Mouse (Mus musculus) natural killer cell, adult 2 months (primary cell): Measurements from ENCODE around the gene Hpf1.

Experiments used
- DNase-seq, 2 experiments: peaks; one replicate each; pipeline ENCODE4 v3.0.0; 2022; ENCODE audit warnings: low spot score in 2 of 2

Gene Hpf1

GRCm38 (mm10) chr8:60895878-60896277 is 5.7 kb downstream of the Hpf1 start:
- no peak for DNase-seq

- no peak for DNase-seq
These were observed 9.9 kb downstream of the Hpf1 start for GRCm38 (mm10) chr8:60900147-60900546.

DNA sequence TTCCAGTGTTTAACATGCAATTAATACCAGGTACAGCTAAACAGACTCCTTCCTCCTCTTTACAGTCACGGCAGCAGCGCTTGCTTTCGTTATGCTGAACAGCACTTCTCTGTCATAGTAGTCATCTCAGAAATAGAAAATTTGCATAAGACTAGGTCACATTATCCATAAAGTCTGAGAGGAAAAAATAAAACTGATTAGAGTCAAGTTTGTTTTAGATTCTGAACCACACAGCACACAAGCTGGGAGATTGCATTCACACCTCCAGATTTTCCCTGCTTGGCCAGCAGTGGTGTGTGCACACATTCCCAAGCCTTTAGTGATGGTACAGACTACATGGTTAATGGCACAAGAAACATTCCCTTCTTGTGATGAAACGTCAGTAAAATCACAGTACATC is 21.9 kb downstream of the Hpf1 start:
- DNase-seq, result no peak

DNA sequence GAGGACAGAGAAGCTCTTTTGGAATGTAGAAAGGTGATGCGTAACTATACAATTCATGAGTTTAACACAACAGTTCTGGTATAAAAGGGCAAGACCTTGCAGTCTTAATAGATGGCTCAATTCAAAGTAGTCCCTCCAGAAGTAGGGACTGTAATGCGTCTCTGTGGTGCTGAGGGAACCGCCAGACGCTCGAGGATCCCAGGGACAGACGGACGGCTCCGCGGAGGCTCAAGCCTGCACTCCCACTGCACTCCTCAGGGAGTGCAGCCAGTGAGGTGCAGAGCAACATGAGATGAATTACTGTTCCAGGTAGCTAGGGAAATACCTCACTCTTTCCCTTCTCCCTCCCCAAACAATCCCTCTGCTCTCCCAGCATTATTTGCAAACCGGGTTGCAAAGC is 22.3 kb downstream of the Hpf1 start:
- DNase-seq, result no peak

DNA sequence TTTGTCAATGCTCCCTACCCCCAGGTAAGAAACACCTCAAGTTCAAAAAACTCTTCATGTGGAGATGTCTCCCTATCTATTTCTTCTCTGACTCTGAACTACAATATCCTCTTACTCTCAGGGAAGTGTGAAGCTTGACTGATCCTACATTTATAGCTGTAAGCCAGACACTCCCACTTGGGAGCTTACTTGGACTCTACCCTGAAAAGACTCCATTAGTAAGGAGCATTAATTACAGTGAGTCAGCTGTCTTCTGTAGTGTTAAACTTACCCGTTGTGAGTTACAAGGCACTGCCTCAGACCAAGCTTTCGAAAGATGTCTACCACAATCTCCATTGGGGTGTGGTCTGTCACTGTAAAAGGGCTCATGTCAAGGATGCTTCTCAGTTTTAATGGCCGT is 28.9 kb downstream of the Hpf1 start:
- DNase-seq, result no peak

GRCm38 (mm10) chr8:60920176-60920575 is 30.0 kb downstream of the Hpf1 start:
- DNase-seq, result no peak

- no peak for DNase-seq
These were observed 43.4 kb downstream of the Hpf1 start for GRCm38 (mm10) chr8:60933617-60934016.

DNA sequence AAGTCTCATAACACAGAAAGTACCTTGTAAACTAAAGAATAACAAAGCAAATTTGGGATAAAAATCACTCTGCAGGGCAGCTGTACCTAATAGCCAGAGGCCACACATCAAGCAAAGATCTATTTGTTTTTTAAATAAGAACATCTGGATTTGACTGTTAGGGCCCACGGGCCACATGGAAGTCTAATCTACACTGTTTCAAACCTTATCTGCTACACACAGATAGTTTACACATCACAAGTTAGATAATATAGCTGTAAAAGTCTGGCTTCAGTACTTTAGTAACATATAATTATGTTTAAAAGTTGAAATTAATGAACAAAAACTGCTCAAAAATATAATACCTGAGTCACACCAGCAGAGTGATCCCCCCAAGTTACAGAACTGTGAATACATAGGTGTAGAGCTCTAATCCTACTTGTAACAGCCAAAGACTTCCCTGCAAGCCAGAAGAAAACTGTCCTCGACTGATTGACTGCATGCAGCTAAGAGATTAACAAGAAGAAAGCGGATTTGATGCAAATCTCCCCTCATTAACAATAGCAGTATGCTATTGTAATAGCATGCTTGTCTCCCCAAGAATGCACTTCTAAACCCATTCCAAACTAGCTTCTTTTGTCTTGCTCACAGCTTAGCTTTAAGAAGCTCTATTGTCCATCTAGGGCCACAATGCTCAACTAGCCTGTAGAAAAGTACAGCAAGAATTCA is 48.7 kb downstream of the Hpf1 start:
- no peak for DNase-seq

DNA sequence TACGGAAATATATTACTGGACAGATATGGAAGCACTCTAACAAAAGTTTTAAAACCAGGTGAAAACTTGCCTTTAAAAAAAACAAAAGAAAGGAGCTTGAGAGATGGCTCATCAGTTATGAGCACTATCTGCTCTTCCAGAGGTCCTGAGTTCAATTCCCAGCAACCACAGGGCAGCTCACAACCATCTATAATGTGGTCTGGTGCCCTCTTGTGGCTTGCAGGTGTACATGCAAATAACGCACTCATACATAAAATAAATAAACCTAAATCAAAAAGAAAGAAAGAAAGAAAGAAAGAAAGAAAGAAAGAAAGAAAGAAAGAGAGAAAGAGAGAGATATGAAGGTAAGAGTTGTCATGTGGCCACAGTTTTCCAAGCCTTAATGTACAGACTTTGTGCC is 52.6 kb downstream of the Hpf1 start:
- DNase-seq, result no peak

GRCm38 (mm10) chr8:60947503-60947902 is 57.3 kb downstream of the Hpf1 start:
- no peak for DNase-seq

DNA sequence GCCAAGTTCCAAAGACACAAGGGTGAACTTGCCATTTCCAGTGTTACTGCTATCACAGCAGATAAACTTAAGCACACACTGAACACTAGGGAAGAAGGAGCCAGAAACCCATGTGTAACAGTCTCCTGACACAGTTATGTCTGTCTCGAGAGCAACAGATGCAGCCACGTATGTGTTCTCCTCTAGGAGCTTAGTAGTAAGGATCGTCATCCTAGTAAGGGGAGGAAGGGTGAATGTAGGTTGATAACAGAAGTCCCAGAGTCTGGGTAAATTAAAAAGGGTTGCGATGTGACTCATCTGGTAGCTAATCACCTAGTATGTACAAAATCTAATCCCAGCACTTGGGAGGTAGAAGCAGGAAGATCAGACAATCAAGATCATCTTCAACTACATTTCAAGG is 59.6 kb downstream of the Hpf1 start:
- DNase-seq, result no peak

DNA sequence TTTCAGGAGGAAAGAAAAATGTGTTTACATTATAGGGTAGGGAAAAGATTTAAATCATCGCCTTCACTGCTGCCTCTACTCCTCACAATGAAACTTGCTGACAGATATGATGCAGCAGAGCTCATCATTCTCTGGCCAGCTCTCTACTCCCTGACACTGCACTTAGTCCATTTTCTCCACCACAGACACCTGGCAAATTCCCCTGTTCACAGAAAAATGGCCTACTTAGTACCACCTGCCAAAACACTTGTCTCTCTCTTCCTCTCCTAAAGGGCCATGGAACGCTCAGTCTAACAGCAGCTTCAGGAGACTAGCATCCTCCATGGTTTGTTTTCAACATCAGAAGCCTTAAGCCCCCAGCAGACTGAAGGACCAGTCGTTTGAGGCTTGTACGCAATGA is 61.1 kb downstream of the Hpf1 start:
- DNase-seq, result no peak

DNA sequence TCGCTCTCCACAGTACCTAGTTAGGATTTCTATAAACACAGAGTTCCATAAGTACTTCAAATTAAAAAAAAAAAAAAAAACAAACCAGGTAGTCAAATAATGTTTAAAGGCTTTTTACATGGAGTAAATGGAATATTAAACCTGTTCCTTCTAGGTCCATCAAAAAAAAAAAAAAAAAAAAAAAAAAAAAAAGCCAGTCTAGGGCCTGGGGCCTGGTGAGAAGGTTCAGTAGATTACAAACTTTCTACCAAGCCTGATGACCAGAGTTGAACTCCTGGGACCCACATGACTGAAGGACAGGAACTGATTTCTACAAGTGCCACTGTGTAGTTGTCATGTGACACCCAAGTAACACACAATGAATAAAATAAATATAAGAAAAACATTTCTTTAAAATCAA is 61.5 kb downstream of the Hpf1 start:
- DNase-seq, result no peak

DNA sequence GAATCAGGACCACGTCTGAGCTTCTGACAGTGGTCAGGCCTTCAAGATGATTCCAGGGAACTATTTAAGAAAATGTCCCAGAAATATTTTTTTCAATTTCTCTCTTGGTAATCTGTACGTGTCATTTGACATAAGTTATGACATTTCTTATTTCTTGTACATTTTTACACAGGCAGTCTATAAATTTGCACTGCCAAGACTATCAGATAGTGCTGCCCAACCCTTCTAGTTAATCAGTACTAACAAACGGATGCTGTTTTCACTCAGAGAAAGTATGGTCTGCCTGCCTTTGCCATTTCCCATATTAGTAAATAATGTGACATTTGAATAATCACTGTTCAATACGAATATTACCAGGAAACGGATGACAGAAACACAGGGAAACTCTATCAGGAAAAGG is 62.6 kb downstream of the Hpf1 start:
- DNase-seq, result no peak

GRCm38 (mm10) chr8:60954281-60955014 is 64.2 kb downstream of the Hpf1 start:
- DNase-seq, result peak; percentile 33 to 61

DNA sequence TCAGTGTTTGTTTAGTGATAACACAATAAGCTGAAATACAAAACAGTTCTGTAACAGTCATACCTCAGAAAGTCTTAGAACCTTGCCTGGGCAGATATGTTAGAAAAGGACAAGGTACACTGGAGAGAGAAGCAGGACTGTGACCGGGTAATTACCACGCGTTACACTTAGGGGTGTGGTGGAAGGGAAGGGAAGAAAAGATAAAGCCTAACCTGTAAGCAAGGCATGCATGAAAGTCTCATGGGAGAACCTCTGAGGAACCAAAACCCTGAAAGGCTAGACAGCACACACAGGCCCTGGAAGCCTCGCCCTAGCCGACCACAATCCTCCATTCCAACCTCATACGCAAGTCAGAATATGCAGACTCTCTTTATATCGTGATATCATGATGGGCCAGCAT is 66.6 kb downstream of the Hpf1 start:
- peak in 1 of 2 experiments; percentile 17 for DNase-seq
